Mouse (Mus musculus) cortical plate, adult 2 months (tissue): Measurements from ENCODE around the gene Arhgdia. TPM values are rescaled to one million over a fixed set of nuclear protein-coding genes. Genes with fewer than 3 reads are reported as not detected.
A peak's percentile ranks its signal among the peaks of the same experiment; 100 is the strongest.

ENCODE experiments used
- H3K27ac ChIP-seq: fragments of 200-500 bp; 2 replicates; pipeline ENCODE4 v1.5.1; 2012; ENCODE audit warnings: low read length, control low read depth, inconsistent platforms; ENCODE audit not compliant: insufficient read depth
- H3K4me1 ChIP-seq: fragments of 200-500 bp; 2 replicates; pipeline ENCODE4 v1.6.1; 2011; ENCODE audit warnings: low read length; ENCODE audit not compliant: control insufficient read depth, insufficient read depth
- H3K4me3 ChIP-seq: fragments of 200-500 bp; 2 replicates; pipeline ENCODE4 v1.5.1; 2011; ENCODE audit warnings: mild to moderate bottlenecking, low read length, control low read depth; ENCODE audit not compliant: insufficient read depth
- CTCF ChIP-seq: fragments of 200-500 bp; IDR thresholded peaks from 2 replicates; pipeline ENCODE4 v1.5.1; 2011; ENCODE audit warnings: mild to moderate bottlenecking, control low read depth, low read length; ENCODE audit not compliant: insufficient read depth; ENCODE audit errors: extremely low read depth
- POLR2A ChIP-seq: fragments of 200-500 bp; IDR thresholded peaks from 2 replicates; pipeline ENCODE4 v1.6.1; 2011; ENCODE audit warnings: mild to moderate bottlenecking, low read length, control low read depth; ENCODE audit not compliant: insufficient read depth; ENCODE audit errors: extremely low read depth
- polyA plus RNA-seq: library from polyadenylated mRNA; depleted of rRNA; stranded (reverse); fragments of >200 nt; gene quantifications from 2 replicates; pipeline ENCODE4 v1.2.3, GENCODE M21; 2012

Arhgdia gene
- polyA plus RNA-seq, 1 experiment: 442 TPM

DNA sequence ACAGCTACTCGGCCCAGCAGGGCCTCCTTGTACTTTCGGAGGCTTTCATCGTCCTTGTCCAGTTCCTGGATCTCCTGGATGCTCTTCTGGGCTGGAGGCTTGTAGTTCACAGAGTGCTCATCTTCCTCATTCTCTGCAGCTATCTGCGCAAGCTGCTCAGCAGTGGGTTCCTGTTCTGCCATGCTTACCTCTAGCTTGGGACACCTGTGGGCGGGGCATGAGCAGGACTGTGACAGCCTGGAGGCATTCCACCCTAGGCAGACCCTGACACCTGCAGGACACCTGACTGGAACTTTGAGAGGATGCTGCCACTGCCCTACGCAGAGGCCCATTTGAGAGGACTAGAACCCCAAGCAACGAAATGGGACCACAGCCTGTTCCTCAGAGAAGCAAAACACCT is 1.2 kb downstream of the Arhgdia start:
- Histone ChIP-seq H3K27ac (0 out of 2 replicates have a peak overlapping the region, but pooled peaks have one; percentile 88), H3K4me3 (peak overlapping the region; percentile 81)

DNA sequence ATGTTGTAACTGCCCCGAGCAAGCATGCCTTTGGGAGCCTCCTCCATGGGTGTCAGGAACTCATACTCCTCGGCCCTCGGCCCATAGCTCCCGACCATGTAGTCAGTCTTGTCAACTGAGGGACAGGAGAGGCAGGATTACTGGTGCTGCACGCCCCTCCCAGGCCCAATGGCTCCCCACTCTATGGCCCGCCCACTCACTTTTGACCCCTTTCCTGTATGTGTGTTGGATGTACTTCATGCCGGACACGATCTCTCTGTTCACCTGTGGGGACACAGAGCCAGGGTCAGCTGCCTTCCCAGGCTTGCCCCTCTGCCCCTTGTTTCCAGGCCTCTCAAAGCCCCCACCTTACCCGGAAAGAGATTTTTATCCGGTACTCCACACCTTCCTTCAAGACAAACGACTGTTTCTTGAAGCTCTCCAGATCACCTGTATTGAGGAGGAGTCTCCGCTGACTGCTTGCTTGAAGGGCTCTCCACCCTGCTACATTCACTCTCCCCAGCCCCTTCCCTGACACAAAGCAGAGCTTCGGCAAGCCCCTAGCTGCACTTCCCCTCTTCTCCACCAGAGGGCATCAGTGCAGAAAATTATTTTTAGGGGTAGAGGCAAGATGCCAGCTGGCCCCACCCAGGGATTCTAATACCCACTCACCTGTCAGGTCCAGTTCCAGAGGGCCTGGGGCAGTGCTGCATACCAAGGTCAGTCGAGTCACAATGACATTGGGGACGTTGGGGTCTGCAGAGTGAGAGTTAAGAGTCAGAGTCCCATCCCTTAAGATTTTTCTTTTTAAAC is 1.9 kb downstream of the Arhgdia start:
- TF ChIP-seq CTCF (peak; percentile 76), POLR2A (no peak)
- Histone ChIP-seq H3K27ac (no peak overlapping the region), H3K4me3 (peak overlapping the region; percentile 81), H3K4me1 (peaks cover 2% of the 10 kb centered on the region; the same call in 1 of the 2 replicates)

More for the DNA sequence above, 1.2 kb downstream of the Arhgdia start:
- peaks cover 2% of the 10 kb centered on the region; the same call in 1 of the 2 replicates for H3K4me1 ChIP-seq
- TF ChIP-seq CTCF (no peak), POLR2A (no peak)

DNA sequence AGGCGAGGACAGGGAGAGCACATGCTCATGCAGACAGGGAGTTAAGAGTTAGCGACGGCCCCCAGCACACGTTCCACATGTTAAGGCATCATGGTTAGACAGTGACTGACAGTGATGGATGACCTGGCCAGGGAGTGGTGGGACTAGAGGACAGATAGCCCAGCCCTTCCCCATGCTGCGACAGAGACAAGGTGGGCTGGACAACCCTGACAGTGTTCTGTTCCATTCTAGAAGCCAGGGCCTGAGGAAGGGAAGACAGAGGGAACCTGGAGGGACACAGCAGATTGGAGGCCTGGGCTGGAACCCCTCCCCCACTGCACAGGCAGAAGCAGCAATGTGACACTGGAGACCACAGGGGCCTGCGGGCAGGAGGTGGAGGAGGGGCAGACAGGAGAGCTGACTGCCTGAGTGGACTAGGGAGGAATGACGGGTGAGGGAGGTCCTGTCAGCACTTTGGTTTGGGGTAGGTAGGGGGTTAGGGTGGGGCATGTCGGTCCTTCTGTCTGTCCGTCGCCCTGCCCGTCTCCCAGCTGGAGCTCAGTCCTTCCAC is 2.7 kb downstream of the Arhgdia start:
- H3K4me3 ChIP-seq: no peak overlapping the region; the same call in 1 of the 2 replicates
- TF ChIP-seq CTCF: no peak
- 0 out of 2 replicates have a peak, but pooled peaks have one; percentile 7 for TF ChIP-seq POLR2A
- no peak overlapping the region for H3K27ac ChIP-seq
- H3K4me1 ChIP-seq: peaks cover 3% of the 10 kb centered on the region; the same call in 1 of the 2 replicates

DNA sequence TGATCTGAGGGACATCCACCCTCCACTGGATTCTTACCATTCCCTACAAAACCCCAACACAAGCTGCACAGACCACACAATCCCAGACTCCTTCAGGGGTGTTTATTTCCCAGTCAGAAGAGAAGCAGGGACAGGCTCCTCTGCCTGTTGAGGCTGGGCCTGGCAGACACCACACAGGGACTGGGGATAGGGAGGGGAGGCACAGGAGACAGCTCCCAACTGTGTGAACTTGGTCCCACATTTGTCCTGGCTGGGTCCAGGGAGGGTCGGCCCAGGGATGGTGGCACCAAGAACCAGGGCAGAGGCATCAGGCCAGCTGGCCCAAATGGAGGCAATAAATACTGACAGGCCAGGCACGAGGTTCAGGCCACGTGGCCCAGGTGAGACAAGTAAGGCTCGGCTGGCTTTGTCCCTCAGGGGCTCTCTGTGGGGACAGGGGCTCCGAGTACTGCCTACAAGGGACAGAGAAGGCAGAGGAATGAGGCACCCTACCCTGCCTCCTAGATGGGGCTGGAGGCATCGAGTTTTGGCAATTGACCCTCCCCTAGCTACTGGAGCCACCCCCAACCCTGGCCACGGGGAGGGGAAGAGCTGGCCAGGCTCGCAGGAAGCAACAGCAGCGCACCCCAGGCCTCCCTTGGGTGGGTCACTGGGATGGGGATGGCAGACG is 3.3 kb downstream of the Arhgdia start:
- Histone ChIP-seq H3K4me3 (no peak overlapping the region), H3K4me1 (peaks cover 3% of the 10 kb centered on the region; the same call in 1 of the 2 replicates), H3K27ac (no peak overlapping the region)
- TF ChIP-seq CTCF (no peak), POLR2A (no peak)

GRCm38 (mm10) chr11:120577211-120578023 is 4.0 kb downstream of the Arhgdia start:
- peaks cover 3% of the 10 kb centered on the region; the same call in 1 of the 2 replicates for H3K4me1 ChIP-seq
- H3K27ac ChIP-seq: no peak overlapping the region
- H3K4me3 ChIP-seq: no peak overlapping the region
- peak; percentile 28; the same call in 1 of the 2 replicates for TF ChIP-seq CTCF
- TF ChIP-seq POLR2A: no peak

GRCm38 (mm10) chr11:120576365-120576981 is 5.0 kb downstream of the Arhgdia start:
- Histone ChIP-seq H3K4me1 (peaks cover 5% of the 10 kb centered on the region; the same call in 1 of the 2 replicates), H3K4me3 (no peak overlapping the region)

GRCm38 (mm10) chr11:120575940-120576339 is 5.5 kb downstream of the Arhgdia start:
- Histone ChIP-seq H3K4me1 (peaks cover 8% of the 10 kb centered on the region; the same call in 1 of the 2 replicates), H3K4me3 (no peak overlapping the region)
- no peak for TF ChIP-seq CTCF
- TF ChIP-seq POLR2A: no peak

More at GRCm38 (mm10) chr11:120576365-120576981, 5.0 kb downstream of the Arhgdia start:
- TF ChIP-seq CTCF (no peak), POLR2A (no peak)
- no peak overlapping the region for H3K27ac ChIP-seq

DNA sequence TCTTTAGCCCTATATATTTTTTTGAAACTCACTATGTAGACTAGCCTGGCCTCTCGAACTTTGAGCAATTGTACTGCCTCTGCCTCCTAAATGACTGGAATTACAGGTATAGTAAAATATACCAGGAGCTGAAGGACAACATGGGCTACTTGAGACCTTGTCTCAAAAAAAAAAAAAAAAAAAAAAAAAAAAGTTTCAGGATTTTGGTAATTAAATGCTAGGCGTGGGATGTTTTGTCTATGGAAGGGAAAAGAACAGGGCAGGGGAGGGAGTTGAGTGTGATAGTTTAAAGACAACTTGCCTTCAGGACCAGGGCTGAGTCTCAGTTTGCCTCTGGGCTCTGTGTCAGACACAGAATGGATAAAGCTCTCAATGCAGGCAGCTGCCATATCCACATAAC is 6.4 kb downstream of the Arhgdia start:
- TF ChIP-seq CTCF (no peak), POLR2A (no peak)
- peaks cover 6% of the 10 kb centered on the region; the same call in 1 of the 2 replicates for H3K4me1 ChIP-seq
- H3K27ac ChIP-seq: no peak overlapping the region
- H3K4me3 ChIP-seq: no peak overlapping the region

More at GRCm38 (mm10) chr11:120575940-120576339, 5.5 kb downstream of the Arhgdia start:
- no peak overlapping the region for H3K27ac ChIP-seq

- H3K4me1 ChIP-seq: peaks cover 6% of the 10 kb centered on the region; the same call in 1 of the 2 replicates
- no peak overlapping the region for H3K27ac ChIP-seq
- no peak overlapping the region; the same call in 1 of the 2 replicates for H3K4me3 ChIP-seq
- TF ChIP-seq CTCF (no peak), POLR2A (no peak)
These were observed 7.2 kb downstream of the Arhgdia start for GRCm38 (mm10) chr11:120574278-120574600.
